Mouse (Mus musculus) lung, adult 2 months (tissue): Measurements from ENCODE around the gene Get4. TPM values are rescaled to one million over a fixed set of nuclear protein-coding genes. Genes with fewer than 3 reads are reported as not detected.

Source experiments
- DNase-seq: peaks from one replicate; pipeline ENCODE4 v3.0.0; 2022
- H3K4me1 ChIP-seq: fragments of 200-500 bp; 2 replicates; pipeline ENCODE4 v1.6.1; 2011; ENCODE audit warnings: low read length; ENCODE audit not compliant: control insufficient read depth, insufficient read depth
- H3K4me3 ChIP-seq: fragments of 200-500 bp; replicated peaks from 2 replicates; pipeline ENCODE3; 2011; ENCODE audit warnings: low read depth, mild to moderate bottlenecking, control low read depth, low read length; ENCODE audit errors: extremely low read depth
- CTCF ChIP-seq: fragments of 200-500 bp; IDR thresholded peaks from 2 replicates; pipeline ENCODE4 v1.5.1; 2011; ENCODE audit warnings: mild to moderate bottlenecking, low read length, control low read depth; ENCODE audit not compliant: insufficient read depth
- POLR2A ChIP-seq: fragments of 200-500 bp; IDR thresholded peaks from 2 replicates; pipeline ENCODE4 v1.6.1; 2011; ENCODE audit warnings: low read depth, mild to moderate bottlenecking, control low read depth, low read length, borderline replicate concordance; ENCODE audit errors: extremely low read depth
- WGBS: fragments of 180-500 bp; shearing (Covaris S2); methylation state at CpG from one replicate; pipeline ENCODE4 v1.1.7; 2018; 5-methylcytosine and 5-hydroxymethylcytosine counted together
- polyA plus RNA-seq: library from polyadenylated mRNA; depleted of rRNA; stranded (reverse); fragments of >200 nt; gene quantifications from 2 replicates; pipeline ENCODE4 v1.2.3, GENCODE M21; 2012

Gene Get4
- polyA plus RNA-seq, 1 experiment, result 105 TPM

- TF ChIP-seq POLR2A (no peak), CTCF (no peak)
- H3K4me3 ChIP-seq, result no peak overlapping the region
- H3K4me1 ChIP-seq, result peaks cover 7% of the 10 kb centered on the region
- 96% methylated on average over 5 of the region's 5 CpGs for WGBS
- DNase-seq, result no peak
These were observed 36.9 kb upstream of the Get4 start for GRCm38 (mm10) chr5:139215184-139215583.

DNA sequence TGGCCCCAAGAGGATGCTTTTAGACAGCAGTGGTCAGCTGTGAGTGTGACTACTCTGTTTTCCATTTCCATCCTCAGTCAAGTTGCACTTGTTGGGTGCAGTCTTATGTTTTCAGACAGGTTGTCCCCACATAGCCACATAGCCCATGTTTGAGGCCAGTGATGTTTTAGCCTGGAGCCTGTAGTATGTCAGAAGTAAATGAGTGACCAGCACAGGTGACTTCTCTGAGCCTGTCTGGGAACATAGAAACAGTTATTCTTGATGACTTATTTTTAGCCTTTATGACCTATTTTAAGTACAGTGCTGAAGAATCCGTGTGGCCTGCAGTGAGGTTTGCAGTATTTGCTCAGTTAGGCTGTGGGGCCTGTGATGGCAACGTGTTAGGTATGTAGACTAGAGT is 36.0 kb upstream of the Get4 start:
- 82% methylated on average over 2 of the region's 2 CpGs for WGBS
- Histone ChIP-seq H3K4me1 (peaks cover 14% of the 10 kb centered on the region), H3K4me3 (no peak overlapping the region)
- no peak for DNase-seq
- TF ChIP-seq CTCF, result no peak
- no peak for TF ChIP-seq POLR2A

GRCm38 (mm10) chr5:139216774-139217173 is 35.4 kb upstream of the Get4 start:
- WGBS, result 85% methylated on average over 3 of the region's 3 CpGs
- peaks cover 18% of the 10 kb centered on the region for H3K4me1 ChIP-seq
- no peak for DNase-seq
- no peak overlapping the region for H3K4me3 ChIP-seq
- TF ChIP-seq CTCF, result no peak
- TF ChIP-seq POLR2A, result no peak

DNA sequence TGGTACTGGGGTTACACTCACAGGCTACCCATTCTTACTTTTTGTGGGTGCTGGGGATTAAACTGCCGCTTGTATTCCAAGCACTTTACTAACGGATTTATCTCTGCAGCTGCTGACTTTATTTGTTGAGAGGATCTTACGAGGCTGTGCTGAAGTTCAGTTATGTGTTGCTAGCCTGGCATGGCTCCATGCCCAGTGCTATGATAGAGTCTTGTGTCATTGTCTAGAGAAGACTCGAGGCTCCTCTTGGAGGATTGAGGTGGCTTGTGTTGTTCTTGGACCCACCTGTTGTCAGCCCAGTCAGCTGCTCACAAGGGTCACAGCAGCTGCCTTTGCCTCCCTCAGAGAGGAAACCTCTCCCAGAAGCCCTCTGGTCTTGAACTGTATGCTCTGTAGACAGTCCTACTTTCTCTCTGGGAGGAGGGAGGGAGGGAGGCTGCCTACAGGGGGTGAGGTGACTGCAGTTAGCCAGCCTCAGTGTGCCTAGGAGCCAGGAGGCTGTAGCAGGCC is 32.1 kb upstream of the Get4 start:
- no peak for DNase-seq
- WGBS, result 48% methylated on average over 4 of the region's 4 CpGs
- no peak overlapping the region for H3K4me3 ChIP-seq
- no peak for TF ChIP-seq POLR2A
- H3K4me1 ChIP-seq, result peaks cover 14% of the 10 kb centered on the region

GRCm38 (mm10) chr5:139220610-139221009 is 31.5 kb upstream of the Get4 start:
- WGBS, result 48% methylated on average over 4 of the region's 4 CpGs
- peaks cover 14% of the 10 kb centered on the region for H3K4me1 ChIP-seq
- DNase-seq, result no peak
- no peak overlapping the region for H3K4me3 ChIP-seq
- TF ChIP-seq POLR2A, result no peak
- TF ChIP-seq CTCF, result no peak

- TF ChIP-seq POLR2A (no peak), CTCF (no peak)
- Histone ChIP-seq H3K4me3 (no peak overlapping the region), H3K4me1 (peaks cover 14% of the 10 kb centered on the region)
- no peak for DNase-seq
- 97% methylated on average over 10 of the region's 10 CpGs for WGBS
These were observed 28.8 kb upstream of the Get4 start for GRCm38 (mm10) chr5:139223331-139223730.

DNA sequence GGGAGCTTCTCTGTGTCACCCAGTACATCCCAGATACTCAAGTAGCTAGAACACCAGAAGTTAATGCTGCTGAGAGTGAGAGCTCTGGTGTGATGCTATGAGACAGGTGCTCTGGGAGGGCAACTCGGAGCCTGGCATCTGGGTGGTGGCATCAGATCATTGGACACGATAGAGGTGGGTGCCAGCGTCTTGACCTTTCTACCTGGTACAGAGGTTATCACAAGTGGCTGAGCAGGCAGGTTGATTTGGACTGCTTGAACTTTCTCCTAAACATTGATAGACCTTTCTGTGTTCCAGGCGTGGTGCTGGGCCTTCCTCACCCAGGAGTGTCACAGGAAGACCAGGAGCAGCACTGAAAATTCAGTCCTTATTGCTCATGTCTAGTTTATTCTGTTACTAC is 24.9 kb upstream of the Get4 start:
- TF ChIP-seq CTCF (no peak), POLR2A (no peak)
- no peak overlapping the region for H3K4me3 ChIP-seq
- WGBS, result 93% methylated on average over 4 of the region's 4 CpGs
- no peak for DNase-seq
- no peaks in the 10 kb centered on the region for H3K4me1 ChIP-seq

DNA sequence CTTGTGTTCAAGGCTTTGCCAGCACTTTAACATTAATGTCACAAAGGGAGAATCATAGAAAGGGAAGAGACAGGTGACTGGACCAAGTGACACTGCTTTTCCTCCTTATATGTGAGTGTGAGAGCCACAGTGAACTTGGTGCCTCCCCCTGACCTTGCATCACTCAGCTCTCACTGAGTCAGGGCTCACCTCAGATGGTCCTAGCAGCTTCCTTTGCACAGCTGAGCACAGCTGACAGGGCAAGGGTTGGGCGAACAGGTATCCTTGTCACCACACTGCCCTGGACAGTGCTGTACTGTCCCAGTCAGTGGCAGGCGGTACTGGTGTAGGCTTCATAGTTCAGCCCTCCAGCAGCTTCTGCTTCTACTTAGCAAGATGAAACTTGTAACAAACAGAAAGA is 24.5 kb upstream of the Get4 start:
- no peak for DNase-seq
- Histone ChIP-seq H3K4me3 (no peak overlapping the region), H3K4me1 (no peaks in the 10 kb centered on the region)
- TF ChIP-seq CTCF (no peak), POLR2A (no peak)
- 100% methylated on average over 2 of the region's 2 CpGs for WGBS

- WGBS, result 96% methylated on average over 3 of the region's 3 CpGs
- TF ChIP-seq POLR2A (no peak), CTCF (no peak)
- no peak overlapping the region for H3K4me3 ChIP-seq
- H3K4me1 ChIP-seq, result no peaks in the 10 kb centered on the region
- no peak for DNase-seq
These were observed 23.8 kb upstream of the Get4 start for GRCm38 (mm10) chr5:139228318-139228717.

- no peak for DNase-seq
- Histone ChIP-seq H3K4me1 (no peaks in the 10 kb centered on the region), H3K4me3 (no peak overlapping the region)
- TF ChIP-seq POLR2A (no peak), CTCF (no peak)
- 92% methylated on average over 3 of the region's 3 CpGs for WGBS
These were observed 22.4 kb upstream of the Get4 start for GRCm38 (mm10) chr5:139229716-139230115.
